Mouse (Mus musculus) lung, adult 10 weeks (tissue): ENCODE measurements around the gene Stbd1. TPM values are rescaled to one million over a fixed set of nuclear protein-coding genes. Genes with fewer than 3 reads are reported as not detected.

Experiments
- polyA plus RNA-seq: library from polyadenylated mRNA; stranded (reverse); fragments of 350-450 nt; fragmentation: Illumina TruSeq; extraction: RNeasy Lipid Tissue Mini Kit (QIAGEN cat#74804); gene quantifications from one replicate; pipeline ENCODE4 v1.2.3, GENCODE M21; 2014; ENCODE audit warnings: low read depth, low replicate concordance; ENCODE audit not compliant: insufficient read depth

The Stbd1 gene
- 31.8 TPM for polyA plus RNA-seq

GRCm38 (mm10) chr5:92602691-92603690, at the start of gene Stbd1:
Gene Stbd1, plus strand, starts transcription at chr5:92603041.

GRCm38 (mm10) chr5:92554891-92555511, 47.8 kb upstream of the Stbd1 start, which contains the start of gene Fam47e:
Gene Fam47e, plus strand, starts transcription at chr5:92555069.

Other genes starting within 250 kb of the Stbd1 start
- gene Nup54, start 167.8 kb upstream of the Stbd1 start, polyA plus RNA-seq: 11.0 TPM
- gene Scarb2, start 96.2 kb upstream of the Stbd1 start, polyA plus RNA-seq: 80.2 TPM
- gene Fam47e, start 48.0 kb upstream of the Stbd1 start, polyA plus RNA-seq: 13.4 TPM
- gene Ccdc158, start 72.2 kb downstream of the Stbd1 start, polyA plus RNA-seq: 0.39 TPM
- gene Shroom3, start 80.4 kb downstream of the Stbd1 start, polyA plus RNA-seq: 21.1 TPM